Mouse (Mus musculus) midbrain, postnatal 0 days (tissue): Measurements from ENCODE around the gene Kcnk3. TPM values are rescaled to one million over a fixed set of nuclear protein-coding genes. Genes with fewer than 3 reads are reported as not detected.

ENCODE experiments used
- ATAC-seq: fragments of 200-750 bp; cut with Nextera tagmentation; 2 replicates; pipeline ENCODE4 v1.8.0; 2017; ENCODE audit warnings: moderate number of reproducible peaks, mild to moderate bottlenecking, moderate TSS enrichment, moderate library complexity; ENCODE audit not compliant: low FRiP score
- DNase-seq: peaks from one replicate; pipeline ENCODE4 v3.0.0-alpha.2; 2015; ENCODE audit warnings: low spot score
- H3K27ac ChIP-seq: fragments of 300-500 bp; sonication (generic); 2 replicates; pipeline ENCODE4 v1.5.1; 2014; ENCODE audit warnings: low read depth, mild to moderate bottlenecking, low read length, mixed read lengths
- H3K27me3 ChIP-seq: fragments of 300-500 bp; sonication (generic); 2 replicates; pipeline ENCODE4 v1.6.1; 2014; ENCODE audit warnings: low read length, control low read depth, mixed read lengths; ENCODE audit not compliant: insufficient read depth
- H3K36me3 ChIP-seq: fragments of 300-500 bp; sonication (generic); 2 replicates; pipeline ENCODE4 v1.6.1; 2014; ENCODE audit warnings: low read length, control low read depth, mixed read lengths; ENCODE audit not compliant: insufficient read depth
- H3K4me1 ChIP-seq: fragments of 300-500 bp; sonication (generic); 2 replicates; pipeline ENCODE4 v1.6.1; 2014; ENCODE audit warnings: mild to moderate bottlenecking, control low read depth, antibody characterized with exemption, low read length, mixed read lengths; ENCODE audit not compliant: insufficient read depth
- H3K4me2 ChIP-seq: fragments of 300-500 bp; sonication (generic); 2 replicates; pipeline ENCODE4 v1.6.1; 2014; ENCODE audit warnings: low read depth, mild to moderate bottlenecking, low read length, mixed read lengths; ENCODE audit not compliant: poor library complexity, severe bottlenecking
- H3K4me3 ChIP-seq: fragments of 300-500 bp; sonication (generic); 2 replicates; pipeline ENCODE4 v1.5.1; 2014; ENCODE audit warnings: low read depth, mild to moderate bottlenecking, low read length, moderate library complexity
- H3K9ac ChIP-seq: fragments of 300-500 bp; sonication (generic); replicated peaks from 2 replicates; pipeline ENCODE4 v1.6.1; 2014; ENCODE audit warnings: mild to moderate bottlenecking, low read length, moderate library complexity, mixed read lengths; ENCODE audit not compliant: poor library complexity, severe bottlenecking
- H3K9me3 ChIP-seq: fragments of 300-500 bp; sonication (generic); 2 replicates; pipeline ENCODE4 v1.6.1; 2016; ENCODE audit warnings: low read length, control low read depth
- CTCF ChIP-seq: IDR thresholded peaks from 2 replicates; pipeline ENCODE4 v1.5.1; 2016; ENCODE audit warnings: antibody characterized with exemption, mild to moderate bottlenecking
- WGBS: fragments of 180-500 bp; shearing (Covaris S2); extraction: QIAGEN DNeasy Blood & Tissue Kit; methylation state at CpG from one replicate; pipeline ENCODE4 v1.1.7; 2014; 5-methylcytosine and 5-hydroxymethylcytosine counted together
- polyA plus RNA-seq: library from polyadenylated mRNA; unstranded; fragments of >200 nt; fragmentation: Nextera tagmentation; extraction: Ambion mirVana; gene quantifications from 2 replicates; pipeline ENCODE4 v1.2.1, GENCODE M21; 2015
- total RNA-seq: library from RNA; depleted of rRNA; stranded (reverse); fragments of >200 nt; gene quantifications from 2 replicates; pipeline ENCODE4 v1.2.3, GENCODE M21; 2014

The Kcnk3 gene
- total and polyA plus RNA-seq, 2 experiments from 2014 or later: 12.2 to 21.8 TPM

DNA sequence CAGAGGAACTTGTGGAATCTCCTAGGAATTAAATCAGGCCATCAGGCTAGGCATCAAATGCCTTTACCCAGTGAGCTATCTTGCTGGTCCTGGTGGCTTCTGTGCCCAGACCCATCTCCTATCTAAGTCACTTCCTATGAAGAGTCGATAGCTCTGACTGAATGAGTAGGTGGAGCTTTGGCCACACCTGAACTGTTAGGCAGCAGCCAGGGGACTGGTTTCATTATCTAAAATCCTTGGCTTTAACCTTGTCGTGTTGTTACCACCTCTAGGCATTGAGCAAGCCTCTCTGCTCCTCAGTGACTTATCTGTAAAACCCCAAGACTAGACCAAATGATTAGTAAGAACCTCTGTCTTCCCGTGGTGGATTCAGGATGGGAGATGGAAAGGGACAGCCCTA, 29.4 kb downstream of the Kcnk3 start:
- Histone ChIP-seq H3K4me1 (peaks cover 3% of the 10 kb centered on the region; the same call in 1 of the 2 replicates), H3K9ac (no peak overlapping the region), H3K9me3 (no peaks in the 10 kb centered on the region), H3K27me3 (peaks cover 8% of the 10 kb centered on the region), H3K4me3 (no peak overlapping the region), H3K36me3 (no peaks in the 10 kb centered on the region), H3K27ac (no peak overlapping the region), H3K4me2 (no peak overlapping the region)
- DNase-seq: no peak
- TF ChIP-seq CTCF: no peak
- ATAC-seq: no peak
- 36% methylated on average over 3 of the region's 3 CpGs for WGBS

DNA sequence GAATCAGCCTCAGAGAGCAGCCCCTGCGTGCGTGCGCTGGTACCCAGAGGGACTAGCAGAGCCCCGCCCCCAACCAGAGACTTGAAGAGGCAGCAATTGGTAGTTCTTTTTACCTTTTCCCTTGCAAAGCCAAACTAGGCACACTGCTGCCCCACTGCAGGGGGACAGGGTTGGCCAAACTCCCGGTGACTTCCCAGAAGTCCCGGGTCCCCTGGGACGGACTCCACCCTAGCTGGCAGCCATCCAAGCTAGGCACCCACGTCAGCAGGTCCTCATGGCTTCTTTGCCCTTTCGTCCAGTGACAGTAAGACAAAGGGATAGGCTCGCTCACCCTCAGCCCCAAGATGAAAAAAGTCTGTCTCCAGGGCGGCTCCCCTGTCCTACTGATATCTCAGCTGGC, 29.9 kb downstream of the Kcnk3 start:
- H3K9me3 ChIP-seq: no peaks in the 10 kb centered on the region
- H3K9ac ChIP-seq: no peak overlapping the region
- no peak overlapping the region for H3K4me2 ChIP-seq
- no peaks in the 10 kb centered on the region for H3K36me3 ChIP-seq
- DNase-seq: no peak
- no peak overlapping the region for H3K27ac ChIP-seq
- peaks cover 8% of the 10 kb centered on the region for H3K27me3 ChIP-seq
- H3K4me3 ChIP-seq: no peak overlapping the region
- WGBS: 28% methylated on average over 11 of the region's 11 CpGs
- no peak for TF ChIP-seq CTCF
- peaks cover 8% of the 10 kb centered on the region; the same call in 1 of the 2 replicates for H3K4me1 ChIP-seq
- ATAC-seq: no peak

DNA sequence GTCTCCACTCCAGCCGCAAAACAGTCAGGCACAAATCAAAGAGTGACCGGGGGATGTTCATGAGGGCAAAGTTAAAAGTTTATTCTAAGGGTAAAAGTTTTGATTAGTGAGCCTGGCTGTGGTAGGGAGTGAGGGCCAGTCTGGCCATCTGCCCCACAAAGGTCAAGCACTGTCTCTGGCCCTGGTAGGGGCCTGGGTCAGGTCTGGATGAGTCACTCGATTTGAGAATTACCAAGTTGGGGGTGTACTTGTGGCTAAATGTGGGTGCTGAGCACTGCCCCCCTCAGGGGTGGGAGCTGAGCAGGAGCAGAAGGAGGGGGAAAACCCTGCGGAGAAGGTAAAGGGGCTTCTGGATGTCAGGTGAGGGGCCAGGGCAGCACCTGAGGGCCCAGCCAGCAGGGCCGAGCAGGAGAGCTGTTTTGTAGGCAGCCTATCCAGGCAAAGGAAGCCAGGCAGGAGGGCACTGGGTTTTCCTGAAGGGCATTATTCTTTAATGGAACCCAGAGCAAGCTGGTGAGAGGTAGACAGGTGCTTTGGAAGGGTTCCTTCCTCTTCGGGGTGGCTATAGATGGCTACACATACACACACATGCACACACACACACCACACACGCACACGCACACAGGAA, 30.5 kb downstream of the Kcnk3 start:
- ATAC-seq (no peak), DNase-seq (no peak)
- no peak overlapping the region for H3K9ac ChIP-seq
- peaks cover 8% of the 10 kb centered on the region for H3K27me3 ChIP-seq
- no peak for TF ChIP-seq CTCF
- peaks cover 9% of the 10 kb centered on the region; the same call in 1 of the 2 replicates for H3K4me1 ChIP-seq
- H3K27ac ChIP-seq: no peak overlapping the region
- 83% methylated on average over 8 of the region's 8 CpGs for WGBS
- H3K4me2 ChIP-seq: no peak overlapping the region
- no peaks in the 10 kb centered on the region for H3K36me3 ChIP-seq
- H3K4me3 ChIP-seq: no peak overlapping the region
- H3K9me3 ChIP-seq: no peaks in the 10 kb centered on the region

DNA sequence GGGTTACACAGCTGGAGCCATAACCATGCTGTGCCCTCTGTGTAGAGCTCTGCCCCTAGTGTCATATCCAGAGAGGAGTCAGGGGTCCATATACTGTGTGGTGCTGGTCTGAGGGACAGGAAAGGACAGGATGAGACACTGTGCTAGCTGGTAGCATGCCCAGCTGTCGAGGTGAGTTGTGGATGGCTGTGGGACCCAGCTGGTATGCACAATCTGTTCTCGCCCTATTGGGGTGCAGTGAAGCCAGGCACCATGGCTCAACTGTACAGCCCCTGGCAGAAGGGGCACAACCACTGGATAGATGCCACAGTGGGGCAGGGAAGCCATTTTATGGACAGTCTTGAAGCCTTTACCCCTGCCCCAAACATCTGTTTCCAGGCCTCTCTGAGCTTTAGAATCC, 31.2 kb downstream of the Kcnk3 start:
- Histone ChIP-seq H3K9ac (no peak overlapping the region), H3K27me3 (peaks cover 8% of the 10 kb centered on the region), H3K36me3 (no peaks in the 10 kb centered on the region), H3K9me3 (no peaks in the 10 kb centered on the region), H3K4me1 (peaks cover 9% of the 10 kb centered on the region; the same call in 1 of the 2 replicates), H3K4me2 (no peak overlapping the region), H3K4me3 (no peak overlapping the region), H3K27ac (no peak overlapping the region)
- WGBS: 87% methylated on average over 2 of the region's 2 CpGs
- ATAC-seq: no peak
- no peak for DNase-seq
- no peak for TF ChIP-seq CTCF

DNA sequence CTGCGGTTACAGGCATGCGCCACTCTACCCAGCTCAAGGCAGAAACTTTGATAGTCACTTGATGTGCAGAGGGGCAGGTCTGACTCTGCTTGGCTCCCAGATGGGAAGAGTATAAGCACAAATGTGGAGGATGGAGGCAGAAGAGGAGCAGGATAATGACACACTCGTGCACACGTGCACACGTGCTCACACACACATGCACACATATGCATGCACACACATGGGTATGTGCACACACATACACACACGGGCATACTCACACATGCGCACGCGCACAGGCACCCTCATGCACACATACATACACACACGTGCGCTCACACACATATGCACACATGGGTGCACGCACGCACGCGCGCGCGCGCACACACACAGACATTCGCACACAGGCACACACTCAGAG, 32.6 kb downstream of the Kcnk3 start:
- peaks cover 9% of the 10 kb centered on the region; the same call in 1 of the 2 replicates for H3K4me1 ChIP-seq
- ATAC-seq (no peak), DNase-seq (no peak)
- no peak for TF ChIP-seq CTCF
- 99% methylated on average over 20 of the region's 20 CpGs for WGBS
- no peaks in the 10 kb centered on the region for H3K36me3 ChIP-seq
- H3K4me2 ChIP-seq: no peak overlapping the region
- no peaks in the 10 kb centered on the region for H3K9me3 ChIP-seq
- no peak overlapping the region for H3K4me3 ChIP-seq
- no peak overlapping the region for H3K9ac ChIP-seq
- peaks cover 8% of the 10 kb centered on the region for H3K27me3 ChIP-seq
- no peak overlapping the region for H3K27ac ChIP-seq

DNA sequence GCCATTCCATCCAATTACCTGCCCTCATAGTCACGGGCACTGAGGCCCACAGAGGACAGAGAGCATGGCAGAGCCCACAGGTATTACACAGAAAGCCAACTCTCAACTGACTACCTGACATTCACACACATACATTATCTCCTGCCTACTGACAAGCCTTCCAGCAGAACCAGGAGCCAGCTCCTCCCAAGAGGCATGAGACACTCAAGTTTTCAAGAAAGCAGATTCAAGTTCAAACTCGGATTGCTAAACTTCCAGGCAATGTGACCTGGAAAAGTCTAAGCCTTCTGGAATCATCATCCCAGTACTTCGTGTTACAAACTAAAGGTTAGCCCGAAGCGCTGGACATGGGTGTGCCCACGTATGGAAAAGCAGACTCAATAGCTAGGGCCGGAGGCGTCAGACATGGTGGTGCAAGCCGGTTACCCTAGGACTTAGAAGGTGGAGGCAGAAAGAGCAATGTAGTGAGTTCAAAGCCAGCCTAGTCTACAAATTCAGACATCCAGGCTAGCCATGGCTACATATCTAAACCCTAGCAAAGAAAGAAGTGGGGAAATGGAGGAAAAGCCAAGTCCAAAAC, 33.3 kb downstream of the Kcnk3 start:
- no peaks in the 10 kb centered on the region for H3K9me3 ChIP-seq
- H3K27ac ChIP-seq: no peak overlapping the region
- H3K4me2 ChIP-seq: no peak overlapping the region
- no peak for DNase-seq
- H3K4me3 ChIP-seq: no peak overlapping the region
- H3K36me3 ChIP-seq: no peaks in the 10 kb centered on the region
- ATAC-seq: no peak
- 94% methylated on average over 9 of the region's 9 CpGs for WGBS
- TF ChIP-seq CTCF: no peak
- H3K4me1 ChIP-seq: peaks cover 9% of the 10 kb centered on the region; the same call in 1 of the 2 replicates
- H3K27me3 ChIP-seq: peaks cover 8% of the 10 kb centered on the region
- H3K9ac ChIP-seq: no peak overlapping the region
